In the genomic region with DNA sequence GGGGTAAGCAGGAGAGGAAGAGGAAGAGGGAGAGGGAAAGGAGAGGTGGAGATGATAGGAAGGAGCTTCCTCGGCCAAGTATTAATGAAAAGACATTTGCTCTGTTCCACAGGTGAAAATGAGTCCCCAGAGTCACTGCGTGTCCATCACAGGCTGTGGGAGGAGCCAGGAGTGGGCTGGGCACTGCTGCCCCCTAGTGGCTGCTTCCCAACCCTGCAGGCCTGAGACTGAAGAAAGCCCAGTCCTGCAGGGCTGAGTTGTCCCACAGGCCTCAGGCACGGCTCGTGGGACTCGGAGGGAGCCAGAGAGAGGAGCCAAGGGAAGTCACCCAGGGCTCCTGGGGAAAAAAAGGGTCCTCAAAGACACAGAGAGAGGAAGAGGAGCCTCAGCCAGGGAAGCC, we compare ENCODE assay signal across 8 mouse cellular contexts. TPM values are rescaled to one million over a fixed set of nuclear protein-coding genes. Genes with fewer than 3 reads are reported as not detected.
A peak's percentile ranks its signal among the peaks of the same experiment; 100 is the strongest.
DNase-seq lines count a peak whose midpoint lies in the region; ATAC-seq and TF ChIP-seq lines count a peak whose summit lies in the region.
"Had no signal": no experiment of that assay in that cellular context is flagged by ENCODE, and none has a peak within 500 bp of the region (broad histone marks: within the 10 kb centered on the region; RNA-seq: fewer than 3 reads in every experiment).

No protein-coding gene starts in this region.

- peaks cover 15% of the 10 kb centered on the region for H3K4me1 ChIP-seq in bone marrow macrophage, adult 2 months (ENCODE audit: control insufficient read depth, insufficient read depth, low read length)

- TF ChIP-seq CTCF in bone marrow macrophage, adult 2 months (IDR thresholded peaks at IDR 0.05; ENCODE audit: low read depth, low read length) = peak; percentile 92

- no peak overlapping the region for H3K27ac ChIP-seq in bone marrow macrophage, adult 2 months (ENCODE audit: insufficient read depth, low read depth, low read length)

- peak; percentile 76 for ATAC-seq in erythroblast, adult 5-6 weeks (replicated peaks; ENCODE audit: low FRiP score, poor library complexity, severe bottlenecking)

- H3K4me3 ChIP-seq in bone marrow macrophage, adult 2 months (ENCODE audit: insufficient read depth, low read length) = no peak overlapping the region

- DNase-seq in urinary bladder, postnatal 25 days (ENCODE audit: low spot score) = peak; percentile 73
- no peak for DNase-seq in urinary bladder, postnatal 10 days (ENCODE audit: low spot score)
- DNase-seq in kidney, adult 9 months = peak; percentile 78
- peak; percentile 60 to 71 for DNase-seq in lung, adult 18-20 months
- DNase-seq in right cerebral cortex, postnatal 14 days = peak; percentile 77

- TF ChIP-seq POLR2A in bone marrow macrophage, adult 2 months (IDR thresholded peaks at IDR 0.05; ENCODE audit: borderline replicate concordance, low read depth, low read length) = no peak

RNA-seq across cellular contexts. Expression of gene 2900026A02Rik, which starts 47.7 kb away (rescaled TPM):
- 5.7 and 5.9 TPM in 2 replicates for polyA plus RNA-seq in bone marrow macrophage, adult 2 months (2012; ENCODE audit: insufficient read depth, insufficient read length, missing spikeins)
- 0.42 and 1.2 TPM in 2 replicates for total RNA-seq in erythroblast, adult 5-6 weeks (2015; ENCODE audit: low replicate concordance)
- 0.28 and 0.85 TPM in 2 replicates for total RNA-seq in erythroblast, adult 5-6 weeks (2017; ENCODE audit: low replicate concordance)

RNA-seq across cellular contexts. Expression of gene Tmem211, which starts 53.4 kb away (rescaled TPM):
- polyA plus RNA-seq in bone marrow macrophage, adult 2 months (2012; ENCODE audit: insufficient read depth, insufficient read length, missing spikeins) = not detected in 2 replicates
- total RNA-seq in erythroblast, adult 5-6 weeks (2015; ENCODE audit: low replicate concordance) = not detected in 2 replicates
- total RNA-seq in erythroblast, adult 5-6 weeks (2017; ENCODE audit: low replicate concordance) = not detected in 2 replicates
- total RNA-seq: gastrocnemius, adult 8-10 months had no signal
